Mouse (Mus musculus) heart, postnatal 36 days (tissue): ENCODE results near the gene Rab33a. TPM values are rescaled to one million over a fixed set of nuclear protein-coding genes. Genes with fewer than 3 reads are reported as not detected.

Source experiments
- DNase-seq, 2 experiments: peaks; one replicate each; pipeline ENCODE4 v3.0.0; 2021 to 2022
- intact Hi-C: fragments of 180-260 bp; cut with DNase I; formaldehyde crosslinking; loops from one replicate; pipeline ENCODE4 v1.15.1; 2025
- total RNA-seq, 2 experiments: library from RNA; stranded (reverse); gene quantifications; 2 replicates each; pipeline ENCODE4 v1.2.3; 2021

Rab33a gene
- total RNA-seq = under 1 TPM in 1 of 2 experiments, not detected in 1; 0.53 TPM

DNA sequence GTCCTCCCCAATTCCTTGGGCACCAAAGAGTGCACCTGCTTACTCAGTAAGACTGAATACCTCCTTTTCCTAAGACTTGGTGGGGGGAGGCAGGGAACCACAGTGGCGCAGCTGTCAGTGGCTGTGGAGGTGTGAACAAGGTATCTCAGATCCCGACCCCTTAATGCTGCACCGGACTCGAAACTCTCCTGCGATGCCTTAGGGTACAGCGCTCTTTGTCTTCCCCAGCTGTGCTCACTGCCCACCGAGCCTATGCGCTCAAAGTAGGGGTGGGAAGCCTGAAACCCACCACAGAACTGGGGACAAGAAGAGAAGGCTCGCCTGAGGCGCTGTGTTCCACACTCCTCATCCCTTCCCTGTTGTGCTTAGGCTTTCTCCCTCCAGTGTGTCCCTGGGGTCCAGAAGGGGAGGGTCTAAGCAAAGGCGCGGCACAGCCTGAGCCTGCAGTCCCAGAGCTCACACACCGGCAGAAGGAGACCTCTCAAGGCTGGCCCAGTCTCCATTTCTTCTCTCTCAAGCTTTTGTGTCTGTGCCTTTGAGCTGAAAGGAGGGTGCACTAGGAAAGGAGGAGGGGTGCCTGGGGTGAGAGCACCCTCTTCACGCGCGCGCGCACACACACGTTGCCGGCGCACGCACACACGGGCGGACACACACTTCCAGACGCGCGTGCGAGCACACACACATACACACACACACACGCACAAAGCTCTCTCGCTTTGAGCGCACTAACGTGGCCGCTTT is at the start of gene Rab33a:
Gene Rab33a, plus strand, starts transcription at position 478 of the 741 bp plus-strand sequence.
- intact Hi-C loops = loop anchor here (10.0 kb wide), 1 partner anchor 234 kb away; no protein-coding TSS in a partner anchor
- no peak for DNase-seq

GRCm38 (mm10) chrX:48481095-48481494 is 38.0 kb upstream of the Rab33a start:
- DNase-seq = no peak
- intact Hi-C loops = no loop called here

DNA sequence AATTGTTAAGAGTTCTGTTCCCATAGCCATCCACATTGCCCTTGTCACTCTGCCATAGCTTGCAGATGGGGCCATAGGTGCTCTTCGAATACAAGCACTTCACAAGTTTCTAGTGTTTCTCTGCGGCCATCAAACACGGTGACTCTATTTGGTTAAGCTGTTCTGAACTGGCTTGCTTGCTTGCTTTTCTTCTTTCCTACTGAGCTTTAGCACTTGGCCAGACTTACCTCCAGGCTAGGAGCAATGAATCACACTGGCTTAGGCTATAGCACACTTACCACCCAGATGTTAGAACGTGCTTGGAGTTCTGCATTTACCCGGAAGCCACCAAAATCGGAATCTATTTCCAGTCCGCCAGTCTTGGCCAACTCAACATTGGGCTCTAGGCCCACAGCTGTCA is 37.4 kb upstream of the Rab33a start:
- no peak for DNase-seq
- intact Hi-C loops = no loop called here

GRCm38 (mm10) chrX:48493763-48494162 is 25.3 kb upstream of the Rab33a start:
- intact Hi-C loops = no loop called here
- no peak for DNase-seq

- intact Hi-C loops = loop anchor here (10.0 kb wide), 1 partner anchor 228 kb away; no protein-coding TSS in a partner anchor
These were observed 5.8 kb upstream of the Rab33a start, which contains the start of gene Aifm1 for GRCm38 (mm10) chrX:48513166-48513807. TSS of gene Aifm1 (minus strand) at chrX:48513563.

DNA sequence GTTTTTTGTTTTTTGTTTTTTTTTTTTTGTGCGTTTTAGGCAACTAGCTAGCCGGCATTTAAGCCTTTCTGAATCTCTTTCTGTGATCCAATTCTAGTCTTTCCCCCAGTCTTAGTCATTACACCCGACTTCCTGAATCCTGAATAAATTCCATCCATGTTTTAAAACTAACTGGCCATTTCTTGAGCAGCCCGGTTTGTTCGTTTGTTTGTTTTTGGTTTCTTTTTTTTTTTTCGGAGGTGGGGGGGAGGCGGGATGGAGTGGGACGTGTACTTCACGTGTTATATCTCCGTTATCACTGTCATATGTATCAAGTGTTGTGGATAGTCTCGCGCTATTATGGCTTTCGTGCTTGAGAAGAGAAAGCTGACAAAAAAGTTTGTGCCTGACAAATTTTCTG is 5.3 kb upstream of the Rab33a start:
- no peak for DNase-seq
- intact Hi-C loops = loop anchor here (10.0 kb wide), 1 partner anchor 229 kb away; no protein-coding TSS in a partner anchor

More at GRCm38 (mm10) chrX:48513166-48513807, 5.8 kb upstream of the Rab33a start, which contains the start of gene Aifm1:
- peak; percentile 86 to 87 for DNase-seq

GRCm38 (mm10) chrX:48518211-48518807 is 776 bp upstream of the Rab33a start:
- intact Hi-C loops = loop anchor here (10.0 kb wide), 1 partner anchor 234 kb away; no protein-coding TSS in a partner anchor

GRCm38 (mm10) chrX:48519549-48520085 is 532 bp downstream of the Rab33a start:
- intact Hi-C loops = loop anchor here (10.0 kb wide), 1 partner anchor 235 kb away; no protein-coding TSS in a partner anchor
- DNase-seq = no peak

More at GRCm38 (mm10) chrX:48518211-48518807, 776 bp upstream of the Rab33a start:
- no peak for DNase-seq

GRCm38 (mm10) chrX:48521651-48522050 is 2.6 kb downstream of the Rab33a start:
- no peak for DNase-seq
- intact Hi-C loops = no loop called here

DNA sequence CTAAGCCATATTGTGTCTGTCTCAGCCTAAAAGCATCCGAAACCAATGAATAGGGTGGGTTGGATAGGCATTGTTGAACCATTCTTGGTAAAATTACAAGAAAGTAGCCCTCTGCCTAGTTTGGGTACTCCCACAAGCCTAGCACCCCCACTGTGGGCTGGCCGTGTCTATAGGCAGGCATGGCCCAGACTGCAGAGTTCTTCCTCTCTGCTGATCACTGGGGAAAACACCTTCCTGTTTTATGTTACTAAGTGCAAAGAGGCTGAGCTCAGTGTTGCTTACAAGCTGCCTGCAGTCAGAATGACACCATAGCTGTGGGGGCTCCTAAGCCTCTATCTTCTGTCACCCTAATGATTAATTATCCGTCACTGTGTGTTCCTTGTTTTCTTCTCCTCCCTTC is 4.4 kb downstream of the Rab33a start:
- no peak for DNase-seq
- intact Hi-C loops = no loop called here

DNA sequence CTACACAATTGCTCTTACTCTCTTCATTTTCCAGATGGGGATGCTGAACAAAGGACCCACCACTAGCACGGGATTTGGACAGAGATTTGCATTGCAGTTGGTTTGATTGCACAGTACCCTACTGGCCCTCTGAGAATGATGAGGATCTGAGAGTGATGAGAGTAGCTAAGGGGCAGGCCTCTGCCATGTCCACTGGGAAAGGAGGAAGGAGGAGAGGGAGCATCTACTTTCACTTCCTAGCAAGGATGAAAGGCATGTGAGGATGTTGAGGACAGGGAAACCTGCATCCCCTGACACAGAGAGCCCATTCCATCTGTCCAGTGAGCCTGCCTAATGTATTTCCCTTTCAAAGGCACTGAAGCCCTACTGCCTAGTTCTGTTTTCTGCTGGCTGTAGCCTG is 6.2 kb downstream of the Rab33a start:
- intact Hi-C loops = no loop called here

DNA sequence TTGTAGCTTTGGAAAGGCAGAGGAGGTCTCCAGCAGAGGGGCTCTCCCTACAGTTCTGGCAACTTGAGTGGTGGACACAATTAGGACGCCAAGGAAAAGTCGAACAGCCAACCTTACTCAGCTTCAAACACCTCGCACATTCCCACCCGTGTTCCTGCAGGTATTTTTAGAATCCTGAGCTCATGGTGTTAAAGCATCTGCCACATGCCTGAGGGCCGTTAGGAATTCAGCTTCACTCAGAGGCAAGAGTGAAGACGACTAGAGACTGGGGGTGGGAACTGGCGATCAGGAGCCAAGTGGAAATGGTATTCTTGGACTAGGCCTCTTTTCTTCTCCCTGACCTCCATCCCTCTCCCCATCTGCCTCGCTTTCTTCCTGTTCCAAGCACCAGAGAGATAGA is 6.8 kb downstream of the Rab33a start:
- intact Hi-C loops = no loop called here
- no peak for DNase-seq

More for the DNA sequence above, 6.2 kb downstream of the Rab33a start:
- DNase-seq = no peak

- DNase-seq = no peak
- intact Hi-C loops = no loop called here
These were observed 7.3 kb downstream of the Rab33a start for GRCm38 (mm10) chrX:48526435-48526834.

DNA sequence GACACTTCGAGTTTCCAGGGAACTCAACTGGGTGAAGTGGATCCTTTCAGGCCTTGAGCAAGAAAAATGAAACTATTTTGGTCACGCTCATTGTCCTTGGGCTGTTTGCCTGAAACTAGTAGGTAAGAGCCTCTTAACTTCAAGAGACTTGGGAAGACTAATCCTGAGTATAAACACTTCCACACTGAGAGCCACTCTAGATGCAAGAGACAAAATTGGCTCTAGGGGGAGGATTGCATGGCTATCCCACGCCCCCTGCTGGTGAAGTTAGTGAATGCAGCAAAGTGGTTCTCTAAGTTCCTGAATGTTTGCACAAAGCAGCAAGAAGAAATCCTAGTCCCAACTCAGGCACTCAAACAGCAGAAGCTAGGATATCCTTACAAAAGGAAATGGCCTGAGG is 13.1 kb downstream of the Rab33a start:
- DNase-seq = peak; percentile 61 to 74
- intact Hi-C loops = loop anchor here (2.0 to 10.0 kb wide), 4 partner anchors 35 to 540 kb away; no protein-coding TSS in a partner anchor

Other genes with a start within 250 kb of the Rab33a start
- 1 to 10 TPM; 7.6 to 8.5 TPM for gene Bcorl1, start 177.9 kb upstream of the Rab33a start, total RNA-seq
- gene Elf4, start 56.2 kb upstream of the Rab33a start, total RNA-seq = 1 to 10 TPM; 5.7 to 6.6 TPM
- 100 to 1,000 TPM; 109 to 116 TPM for gene Aifm1, start 5.7 kb upstream of the Rab33a start, total RNA-seq
- 1 to 10 TPM; 5.2 to 7.5 TPM for gene Zfp280c, start 75.2 kb downstream of the Rab33a start, total RNA-seq
- 1 to 10 TPM; 2.2 to 3.8 TPM for gene Slc25a14, start 104.1 kb downstream of the Rab33a start, total RNA-seq
- not detected for gene Gpr119, start 155.2 kb downstream of the Rab33a start, total RNA-seq
- 1 to 10 TPM; 1.5 to 2.6 TPM for gene Rbmx2, start 175.7 kb downstream of the Rab33a start, total RNA-seq